ENCODE assay signal across 9 mouse cellular contexts in the genomic region with DNA sequence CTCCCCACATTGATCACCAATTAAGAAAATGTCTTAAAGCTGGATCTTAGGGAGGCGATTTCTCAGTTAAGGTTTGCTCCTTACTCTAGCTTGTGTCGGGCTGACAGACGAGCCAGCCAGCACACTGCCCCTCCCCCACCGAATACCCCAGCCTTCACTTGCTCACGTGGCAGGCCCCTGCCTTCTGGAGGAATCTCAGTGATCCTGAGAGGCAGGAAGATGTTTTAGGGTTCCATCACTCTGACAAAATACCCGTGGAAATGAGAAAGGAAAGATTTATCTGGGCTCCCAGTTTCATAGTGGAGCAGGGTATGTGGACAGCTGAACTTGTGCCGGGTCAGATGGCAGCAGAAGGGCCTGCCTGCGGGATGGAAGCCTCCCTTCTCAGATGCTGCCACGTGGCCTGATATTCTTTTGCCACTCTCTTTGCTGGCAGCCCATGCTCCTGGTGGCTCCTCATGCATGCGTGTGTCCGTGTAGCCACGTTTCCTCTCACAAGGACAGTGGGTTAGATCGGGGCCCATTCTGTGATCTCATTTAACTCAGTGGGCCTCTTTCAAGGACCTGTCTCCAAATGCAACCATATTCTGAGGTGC. TPM values are rescaled to one million over a fixed set of nuclear protein-coding genes. Genes with fewer than 3 reads are reported as not detected.
DNase-seq lines count a peak whose midpoint lies in the region; ATAC-seq and TF ChIP-seq lines count a peak whose summit lies in the region.
"Had no signal": no experiment of that assay in that cellular context is flagged by ENCODE, and none has a peak within 500 bp of the region (broad histone marks: within the 10 kb centered on the region; RNA-seq: fewer than 3 reads in every experiment).

No protein-coding gene starts in this region.

- no peak for TF ChIP-seq CTCF in intestine, postnatal 0 days (IDR thresholded peaks at IDR 0.05; ENCODE audit: low read depth)

- DNase-seq in ES-E14 (ENCODE audit: low read depth, low spot score): no peak
- DNase-seq in embryo, embryonic 10.5 days (ENCODE audit: low spot score): peak; percentile 78
- no peak for DNase-seq in gastrocnemius, postnatal 10 days
- DNase-seq in spleen, postnatal 4 days (ENCODE audit: low spot score in 2 of 2): no peak
- DNase-seq: heart, adult 18-20 months; lung, postnatal 14 days had no signal

- ATAC-seq in hindbrain, embryonic 12.5 days (ENCODE audit: low FRiP score): no peak
- no peak for ATAC-seq in intestine, postnatal 0 days

- WGBS in hindbrain, embryonic 12.5 days: 20% methylated on average over 13 of the region's 13 CpGs
- 64% methylated on average over 13 of the region's 13 CpGs for WGBS in intestine, postnatal 0 days

- H3K9ac ChIP-seq in ES-E14 (ENCODE audit: insufficient read depth, low read depth, low read length, poor library complexity, severe bottlenecking): peak overlapping the region; percentile 37; the same call in 1 of the 2 replicates
- H3K9ac ChIP-seq in hindbrain, embryonic 12.5 days: 0 out of 2 replicates have a peak overlapping the region, but pooled peaks have one; percentile 27
- H3K9ac ChIP-seq in intestine, postnatal 0 days (ENCODE audit: low read depth, low read length): no peak overlapping the region

- H3K4me2 ChIP-seq in hindbrain, embryonic 12.5 days (replicated peaks): peak overlapping the region; percentile 55; the same call in 1 of the 2 replicates
- H3K4me2 ChIP-seq in myocyte (ENCODE audit: low read depth): no peak overlapping the region
- H3K4me2 ChIP-seq in intestine, postnatal 0 days (replicated peaks; ENCODE audit: low read depth): no peak overlapping the region

- no peak overlapping the region for H3K4me3 ChIP-seq in ES-E14 (ENCODE audit: insufficient read depth in 1 of 2, low read depth in 1 of 2, low read length in 2 of 2, poor library complexity in 1 of 2, severe bottlenecking in 1 of 2)
- no peak overlapping the region for H3K4me3 ChIP-seq in hindbrain, embryonic 12.5 days
- H3K4me3 ChIP-seq in myocyte: no peak overlapping the region
- H3K4me3 ChIP-seq in intestine, postnatal 0 days (ENCODE audit: low read depth, low read length): no peak overlapping the region

- H3K36me3 ChIP-seq in ES-E14 (ENCODE audit: control insufficient read depth, insufficient read depth, low read length, poor library complexity, severe bottlenecking) (no peaks in the 10 kb centered on the region), myocyte (ENCODE audit: control insufficient read depth, insufficient read depth) (no peaks in the 10 kb centered on the region)
- no peaks in the 10 kb centered on the region for H3K36me3 ChIP-seq in hindbrain, embryonic 12.5 days
- H3K36me3 ChIP-seq in intestine, postnatal 0 days (ENCODE audit: control insufficient read depth, insufficient read depth): no peaks in the 10 kb centered on the region

- no peaks in the 10 kb centered on the region for H3K79me2 ChIP-seq in myocyte (ENCODE audit: control insufficient read depth, insufficient read depth)

- H3K4me1 ChIP-seq in ES-E14 (ENCODE audit: control insufficient read depth in 2 of 2, insufficient read depth in 2 of 2, low read length in 2 of 2, poor library complexity in 1 of 2): peaks cover 6 to 35% of the 10 kb centered on the region in 2 experiments
- peaks cover 67% of the 10 kb centered on the region for H3K4me1 ChIP-seq in hindbrain, embryonic 12.5 days
- H3K4me1 ChIP-seq in intestine, postnatal 0 days (replicated peaks; ENCODE audit: control insufficient read depth, insufficient read depth, low read length): peaks cover 7% of the 10 kb centered on the region

- no peak overlapping the region for H3ac ChIP-seq in myocyte (ENCODE audit: control insufficient read depth, insufficient read length)

- H3K27me3 ChIP-seq in hindbrain, embryonic 12.5 days: no peaks in the 10 kb centered on the region
- peaks cover 8% of the 10 kb centered on the region for H3K27me3 ChIP-seq in myocyte (ENCODE audit: control insufficient read depth, insufficient read depth, insufficient read length)
- 0 out of 2 replicates have a peak, but pooled peaks cover 1% of the 10 kb centered on the region for H3K27me3 ChIP-seq in intestine, postnatal 0 days (replicated peaks; ENCODE audit: control insufficient read depth, insufficient read depth, low read length)

- in situ Hi-C loops in ES-E14 (cut with MboI; ENCODE audit: low sequenced_read_pairs in 2 of 2, unreplicated experiment in 2 of 2): no loop called here

- no peak for TF ChIP-seq POLR2A in myocyte (IDR thresholded peaks at IDR 0.05; ENCODE audit: insufficient read length, low read depth)

- H3K9me3 ChIP-seq in ES-E14 (ENCODE audit: control insufficient read depth, insufficient read depth, low read depth, low read length): no peaks in the 10 kb centered on the region
- no peaks in the 10 kb centered on the region for H3K9me3 ChIP-seq in hindbrain, embryonic 12.5 days (replicated peaks)
- no peaks in the 10 kb centered on the region for H3K9me3 ChIP-seq in intestine, postnatal 0 days (ENCODE audit: control insufficient read depth)

- H3K27ac ChIP-seq in ES-E14 (ENCODE audit: insufficient read depth, low read depth, low read length, poor library complexity, severe bottlenecking): no peak overlapping the region
- H3K27ac ChIP-seq in hindbrain, embryonic 12.5 days: peak overlapping the region; percentile 98
- H3K27ac ChIP-seq in intestine, postnatal 0 days (ENCODE audit: low read depth, low read length): no peak overlapping the region

TF ChIP-seq in ES-E14, 5 proteins besides CTCF, POLR2A, EP300 and RAD21:
- TF ChIP-seq ZC3H11A (IDR thresholded peaks at IDR 0.05; ENCODE audit: borderline replicate concordance, low read depth, low read length) (no peak), MAFK (IDR thresholded peaks at IDR 0.05; ENCODE audit: insufficient read depth, low read depth, low read length) (no peak), CHD2 (IDR thresholded peaks at IDR 0.05; ENCODE audit: low read depth, low read length) (no peak), ZNF384 (IDR thresholded peaks at IDR 0.05; ENCODE audit: low read depth, low read length) (no peak), HCFC1 (IDR thresholded peaks at IDR 0.05; ENCODE audit: borderline replicate concordance, insufficient read depth, low read length) (no peak)

TF ChIP-seq in myocyte, 11 proteins besides CTCF, POLR2A, EP300 and RAD21:
- TF ChIP-seq MYOG (IDR thresholded peaks at IDR 0.05; ENCODE audit: control insufficient read depth in 1 of 3, insufficient read depth in 1 of 3, insufficient read length in 2 of 3, low read depth in 2 of 3): peak in 2 of 3 experiments; percentile 38 to 58
- peak in 1 of 3 experiments; percentile 23 for TF ChIP-seq MYOD1 (IDR thresholded peaks at IDR 0.05; ENCODE audit: control insufficient read depth in 1 of 3, insufficient read length in 2 of 3, low read depth in 2 of 3)
- no peak for TF ChIP-seq TCF3 (IDR thresholded peaks at IDR 0.05; ENCODE audit: insufficient read length, low read depth)
TF ChIP-seq in myocyte: peak in this region for 2.

RNA-seq across cellular contexts. Expression of gene T2, which starts 14.9 kb away (rescaled TPM):
- 0.18 TPM in 1 of 2 replicates, not detected in the other for total RNA-seq in ES-E14 (2012; rRNA removed)
- polyA plus RNA-seq in hindbrain, embryonic 12.5 days (2016; fragmentation: Nextera tagmentation; extraction: Ambion mirVana): 0.77 and 0.96 TPM in 2 replicates
- 0.07 TPM for polyA plus RNA-seq in myocyte (2012; fragmentation: generic; extraction: Trizol)
- polyA plus RNA-seq in intestine, postnatal 0 days (2015; fragmentation: Nextera tagmentation; extraction: Ambion mirVana): 0.10 TPM in 1 of 2 replicates, not detected in the other
- not detected for total RNA-seq in gastrocnemius, postnatal 10 days (2021)

RNA-seq across cellular contexts. Expression of gene Prr18, which starts 33.5 kb away (rescaled TPM):
- 0.37 and 0.45 TPM in 2 replicates for total RNA-seq in ES-E14 (2012; rRNA removed)
- polyA plus RNA-seq in hindbrain, embryonic 12.5 days (2016; fragmentation: Nextera tagmentation; extraction: Ambion mirVana): 4.3 and 4.5 TPM in 2 replicates
- polyA plus RNA-seq in myocyte (2012; fragmentation: generic; extraction: Trizol): 0.19 TPM
- polyA plus RNA-seq in intestine, postnatal 0 days (2015; fragmentation: Nextera tagmentation; extraction: Ambion mirVana): 0.35 and 0.39 TPM in 2 replicates
- under 1 TPM in 1 of 2 experiments, not detected in 1; 0.27 TPM for total RNA-seq in gastrocnemius, postnatal 10 days (2021)

RNA-seq across cellular contexts. Expression of gene Sft2d1, which starts 59.8 kb away (rescaled TPM):
- total RNA-seq in ES-E14 (2012; rRNA removed): 89.8 and 102 TPM in 2 replicates
- 109 and 112 TPM in 2 replicates for polyA plus RNA-seq in hindbrain, embryonic 12.5 days (2016; fragmentation: Nextera tagmentation; extraction: Ambion mirVana)
- polyA plus RNA-seq in myocyte (2012; fragmentation: generic; extraction: Trizol): 56.2 TPM
- 126 and 135 TPM in 2 replicates for polyA plus RNA-seq in intestine, postnatal 0 days (2015; fragmentation: Nextera tagmentation; extraction: Ambion mirVana)
- 10 to 100 TPM; 16.0 to 21.0 TPM for total RNA-seq in gastrocnemius, postnatal 10 days (2021)
